Mouse (Mus musculus) skeletal muscle tissue, adult 2 months (tissue): ENCODE measurements around the gene Thumpd2.

Source experiments
- DNase-seq: peaks from one replicate; pipeline ENCODE4 v3.0.0-alpha.2; 2012; ENCODE audit warnings: low read depth, low spot score

Thumpd2 gene

GRCm38 (mm10) chr17:81064979-81065311, at the start of gene Thumpd2:
Thumpd2 (minus strand) TSS chr17:81065082.
- peak; percentile 77 for DNase-seq

DNA sequence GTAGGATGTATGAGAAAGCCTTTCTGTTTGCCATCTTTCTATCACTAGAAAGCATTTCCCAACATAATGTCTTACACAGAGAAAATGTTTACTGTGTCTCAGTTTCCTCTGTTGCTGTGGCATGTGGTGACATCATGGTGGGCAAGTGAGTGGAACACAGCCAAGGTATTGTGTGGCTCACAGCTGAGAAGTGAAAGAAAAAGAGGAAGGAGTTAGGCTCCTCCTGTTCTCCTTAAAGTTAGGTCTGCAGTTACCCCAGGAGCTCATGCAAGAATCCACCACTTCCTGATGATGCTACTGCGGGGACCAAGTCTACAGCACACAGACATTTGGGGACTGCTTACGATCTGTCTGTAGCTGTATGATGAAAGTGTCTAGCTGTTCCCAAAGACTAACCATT, 39.4 kb upstream of the Thumpd2 start:
- no peak for DNase-seq

DNA sequence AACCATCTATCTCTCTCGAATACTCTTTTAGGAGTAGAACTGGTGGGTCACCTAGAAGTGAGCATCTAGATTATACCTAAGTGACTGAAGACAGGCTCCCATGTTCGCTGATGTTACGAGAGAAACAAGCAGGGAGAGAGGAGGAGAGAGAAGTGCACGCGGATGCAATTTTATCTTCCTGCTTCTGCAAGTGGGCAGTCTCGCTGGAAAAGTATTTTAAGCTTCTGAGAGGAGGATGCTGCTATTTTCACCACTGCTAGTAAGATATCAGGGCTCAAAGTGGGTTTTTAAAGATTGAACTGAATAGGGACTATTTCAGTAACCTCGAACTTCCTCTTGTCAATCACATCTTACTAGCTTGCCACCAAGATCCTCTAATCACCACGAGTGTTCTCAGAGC, 38.0 kb upstream of the Thumpd2 start:
- DNase-seq, result no peak

DNA sequence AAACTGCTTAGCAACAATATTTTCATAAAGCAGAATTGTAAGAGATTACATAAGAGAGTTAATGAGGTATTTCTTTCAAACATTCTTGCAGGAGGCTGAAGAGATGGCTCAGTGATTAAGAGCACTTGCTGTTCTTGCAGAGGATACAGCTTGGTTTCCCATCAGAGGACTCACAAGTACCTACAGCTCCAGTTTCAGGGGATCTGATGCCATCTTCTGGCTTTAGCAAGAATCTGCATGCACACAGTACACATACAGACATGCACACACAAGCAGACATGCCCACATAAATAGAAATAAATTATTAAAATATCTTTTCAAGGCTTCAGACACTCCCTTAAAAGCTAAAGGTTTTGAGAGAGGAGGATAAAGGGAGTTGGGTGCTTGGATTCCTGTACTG, 33.6 kb upstream of the Thumpd2 start:
- DNase-seq, result no peak

- DNase-seq, result no peak
These were observed 31.6 kb upstream of the Thumpd2 start for GRCm38 (mm10) chr17:81096490-81096889.

DNA sequence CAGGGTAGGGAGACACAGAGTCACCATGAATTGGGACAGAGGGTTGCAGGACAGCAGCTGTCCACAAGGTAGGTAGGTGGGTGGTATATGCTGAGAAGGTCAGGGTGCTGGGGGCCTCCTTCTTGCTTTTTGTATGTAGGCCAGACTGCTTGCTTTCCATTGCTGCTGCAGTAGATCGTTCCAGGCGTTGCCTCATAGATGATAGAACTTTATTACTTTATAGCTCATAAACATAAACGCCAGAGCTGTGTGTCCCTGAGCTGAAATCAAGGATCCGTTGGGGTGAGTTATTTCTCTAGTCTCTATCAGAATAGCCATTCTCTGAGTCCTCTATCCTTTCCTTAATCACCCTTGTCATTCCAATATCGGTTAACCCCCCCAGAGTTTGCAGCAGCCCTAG, 27.9 kb upstream of the Thumpd2 start:
- no peak for DNase-seq

DNA sequence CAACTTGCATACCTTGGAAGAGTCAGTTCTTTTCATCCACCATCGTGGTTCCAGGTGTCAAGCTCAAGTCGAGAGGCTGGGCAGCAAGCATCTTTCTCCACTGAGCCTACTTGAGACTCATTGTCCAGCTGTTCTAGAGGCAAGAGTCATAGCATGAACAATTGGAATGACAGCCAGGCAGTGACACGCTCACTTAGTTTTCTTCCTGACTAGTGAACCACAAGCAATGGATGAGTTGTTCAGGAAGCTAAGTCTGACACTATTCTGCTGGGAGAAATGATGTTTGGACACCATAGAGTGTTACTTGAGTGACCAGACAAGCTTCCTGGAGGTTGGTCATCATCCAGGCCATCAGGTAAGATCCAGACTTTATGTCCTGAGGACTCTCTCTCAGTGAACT, 24.0 kb upstream of the Thumpd2 start:
- no peak for DNase-seq

DNA sequence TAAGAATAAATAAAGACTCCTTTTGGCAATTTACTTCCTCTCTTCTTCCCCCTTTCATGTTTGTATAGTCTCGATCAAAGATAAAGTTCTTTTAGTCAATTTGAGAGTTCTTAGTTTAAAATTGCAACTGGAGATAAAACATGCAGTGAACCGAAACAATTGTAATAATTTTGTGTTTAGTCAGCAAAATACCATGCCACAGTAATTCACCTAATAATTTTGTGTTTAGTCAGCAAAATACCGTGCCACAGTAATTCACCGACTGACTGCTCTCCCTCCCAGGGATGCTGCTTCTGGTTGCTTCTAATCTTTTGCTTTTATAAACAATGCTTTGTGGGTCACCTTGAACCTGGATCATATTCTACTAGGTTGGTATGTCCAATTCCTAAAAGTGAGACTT, 22.9 kb upstream of the Thumpd2 start:
- DNase-seq, result no peak

DNA sequence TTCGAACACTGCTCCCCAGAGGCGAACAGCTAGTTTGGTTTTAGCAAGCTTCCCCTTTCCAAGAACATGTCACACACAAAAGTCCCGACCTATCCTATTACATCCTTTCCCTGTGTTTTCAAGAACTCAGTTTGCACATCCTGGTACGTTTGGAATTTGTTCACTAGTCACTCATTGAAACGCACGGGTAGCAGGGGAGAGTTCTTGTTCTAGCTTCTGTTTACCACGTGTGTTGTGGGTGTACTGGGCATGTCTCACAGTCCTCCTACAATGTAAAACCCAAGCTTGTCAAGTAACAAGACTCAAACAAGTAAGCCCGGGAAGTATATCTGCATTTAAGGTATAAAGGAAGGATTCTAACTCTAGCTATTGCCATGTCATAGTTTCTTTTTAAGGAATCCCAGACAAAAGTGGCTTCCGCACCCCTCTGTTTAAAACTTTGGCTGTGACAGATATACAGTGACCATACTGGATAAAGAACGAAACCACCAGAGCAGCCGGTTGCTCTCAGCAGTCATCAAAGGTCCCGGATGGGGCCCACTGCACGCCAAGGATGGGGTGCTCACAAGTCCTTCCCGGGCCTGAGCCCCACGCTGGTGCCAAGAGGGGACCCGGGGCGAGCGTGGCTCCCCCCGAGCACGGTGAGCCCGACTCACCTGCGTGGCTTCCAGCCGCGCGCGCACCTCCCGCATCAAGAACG, 453 bp downstream of the Thumpd2 start:
- no peak for DNase-seq

- DNase-seq, result no peak
These were observed 1.5 kb downstream of the Thumpd2 start for GRCm38 (mm10) chr17:81063346-81063745.

- DNase-seq, result no peak
These were observed 2.5 kb downstream of the Thumpd2 start for GRCm38 (mm10) chr17:81062349-81062871.

DNA sequence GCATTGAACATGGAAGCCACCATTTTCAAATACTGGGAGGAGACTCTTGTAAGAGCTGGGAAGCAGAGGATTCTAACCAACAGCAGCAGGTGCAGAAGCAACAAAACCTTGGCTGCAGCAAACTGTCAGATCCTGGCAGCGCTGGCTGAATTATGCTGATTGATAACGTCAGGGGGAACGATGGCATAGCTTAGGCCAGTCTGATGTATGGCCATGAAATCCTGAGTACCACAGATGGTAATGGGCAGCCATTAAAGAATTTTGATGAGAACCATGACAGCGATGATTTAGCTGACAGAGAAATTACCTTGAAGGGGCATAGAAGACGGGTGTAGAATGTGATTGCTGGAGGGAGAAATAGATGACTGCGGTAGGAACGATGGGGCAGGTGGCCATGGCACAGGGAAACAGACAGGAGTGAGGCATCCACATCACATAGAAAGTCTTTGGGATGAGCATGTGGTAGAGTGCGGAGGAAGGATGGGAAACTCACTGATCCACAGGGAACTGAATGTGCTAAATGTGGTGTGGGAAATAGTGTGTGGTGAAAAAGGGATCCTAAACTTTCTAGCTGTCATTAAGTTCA, 8.0 kb downstream of the Thumpd2 start:
- DNase-seq, result no peak

DNA sequence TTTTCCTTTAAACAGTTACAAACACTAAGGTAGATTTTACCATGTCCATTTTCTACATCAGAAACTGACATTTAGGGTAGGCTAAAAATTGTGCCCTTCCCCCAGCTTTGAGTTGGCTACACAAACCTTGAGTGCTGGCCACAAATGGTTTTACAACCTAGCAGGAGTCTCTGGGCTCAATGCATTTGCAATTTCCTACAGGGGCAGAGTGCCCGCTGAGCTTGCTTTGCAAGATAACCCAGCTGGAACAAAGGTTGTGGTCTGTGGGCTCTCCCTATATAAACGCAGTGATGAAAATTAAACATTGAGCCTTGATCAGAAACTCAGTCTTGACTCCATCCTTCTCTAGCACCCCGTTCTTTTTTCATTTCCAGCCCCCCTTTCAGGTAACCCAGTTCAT, 8.8 kb downstream of the Thumpd2 start:
- no peak for DNase-seq

GRCm38 (mm10) chr17:81055522-81055921, 9.4 kb downstream of the Thumpd2 start:
- DNase-seq, result no peak

GRCm38 (mm10) chr17:81053274-81053673, 11.6 kb downstream of the Thumpd2 start:
- DNase-seq, result no peak

DNA sequence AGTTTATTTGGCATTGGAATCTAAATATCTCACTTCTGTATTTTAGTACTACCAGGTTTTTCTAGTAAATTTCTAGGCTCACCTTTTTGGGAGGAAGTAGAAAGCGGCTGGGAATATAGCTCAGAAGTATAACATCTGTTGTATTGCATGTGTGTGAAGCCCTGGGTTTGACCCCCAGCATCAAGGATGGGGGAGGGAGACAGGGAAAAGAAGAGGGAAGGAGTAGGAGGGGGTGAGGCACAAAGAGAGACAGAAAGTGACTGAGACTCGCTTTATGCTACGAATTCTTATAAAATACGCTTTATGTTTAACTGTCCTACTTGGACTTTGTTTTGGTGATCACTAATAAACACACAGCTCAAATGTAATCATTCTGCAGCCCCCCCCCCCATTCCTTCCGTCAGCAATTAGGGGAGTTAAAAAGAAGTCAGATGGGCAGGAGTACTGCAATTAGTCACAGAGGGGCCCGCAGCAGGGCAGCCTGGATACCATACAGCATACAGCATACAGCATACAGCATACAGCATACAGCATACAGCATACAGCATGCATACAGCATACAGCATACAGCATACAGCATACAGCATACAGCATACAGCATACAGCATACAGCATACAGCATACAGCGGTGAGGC, 16.8 kb downstream of the Thumpd2 start:
- DNase-seq, result no peak

- no peak for DNase-seq
These were observed 19.2 kb downstream of the Thumpd2 start for GRCm38 (mm10) chr17:81045525-81046150.

DNA sequence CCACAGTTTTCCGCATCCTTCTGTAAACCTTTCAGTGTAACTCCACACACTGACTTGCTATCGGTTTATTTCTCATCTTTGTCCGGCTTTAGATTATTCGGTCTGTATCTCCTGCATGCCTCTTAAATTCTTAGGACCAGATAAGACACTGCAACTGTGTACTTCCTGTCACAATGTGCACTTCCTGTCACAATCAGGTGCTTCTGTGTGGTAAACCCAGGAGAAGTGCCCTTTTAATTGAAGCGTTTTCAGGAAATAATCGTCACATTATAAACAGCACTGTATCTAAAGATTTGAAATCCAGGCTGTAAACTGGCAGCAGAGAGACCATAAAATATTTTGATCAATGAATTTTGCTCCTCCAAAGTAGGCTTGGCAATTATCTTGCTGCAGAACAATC, 19.8 kb downstream of the Thumpd2 start:
- no peak for DNase-seq

GRCm38 (mm10) chr17:81044356-81044755, 20.5 kb downstream of the Thumpd2 start:
- no peak for DNase-seq

DNA sequence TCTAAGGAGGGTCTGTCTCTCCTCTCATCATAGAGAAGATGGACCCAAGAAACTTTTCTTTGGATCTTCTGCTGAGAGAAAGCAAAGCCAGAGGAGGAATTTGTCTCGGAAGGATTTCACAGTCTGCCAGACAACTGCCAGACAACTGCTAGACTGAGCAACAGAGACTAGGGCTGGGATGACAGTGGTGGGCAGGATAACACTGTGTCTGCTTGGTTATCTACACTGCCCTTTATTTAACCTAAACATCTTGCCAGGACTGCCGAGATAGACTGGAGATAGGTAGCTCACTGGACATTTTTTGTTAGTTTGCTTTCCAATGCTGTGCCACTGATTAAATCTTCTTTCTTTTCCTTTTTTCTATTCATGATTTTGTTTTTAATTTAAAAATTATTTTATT, 23.2 kb downstream of the Thumpd2 start:
- DNase-seq, result no peak

DNA sequence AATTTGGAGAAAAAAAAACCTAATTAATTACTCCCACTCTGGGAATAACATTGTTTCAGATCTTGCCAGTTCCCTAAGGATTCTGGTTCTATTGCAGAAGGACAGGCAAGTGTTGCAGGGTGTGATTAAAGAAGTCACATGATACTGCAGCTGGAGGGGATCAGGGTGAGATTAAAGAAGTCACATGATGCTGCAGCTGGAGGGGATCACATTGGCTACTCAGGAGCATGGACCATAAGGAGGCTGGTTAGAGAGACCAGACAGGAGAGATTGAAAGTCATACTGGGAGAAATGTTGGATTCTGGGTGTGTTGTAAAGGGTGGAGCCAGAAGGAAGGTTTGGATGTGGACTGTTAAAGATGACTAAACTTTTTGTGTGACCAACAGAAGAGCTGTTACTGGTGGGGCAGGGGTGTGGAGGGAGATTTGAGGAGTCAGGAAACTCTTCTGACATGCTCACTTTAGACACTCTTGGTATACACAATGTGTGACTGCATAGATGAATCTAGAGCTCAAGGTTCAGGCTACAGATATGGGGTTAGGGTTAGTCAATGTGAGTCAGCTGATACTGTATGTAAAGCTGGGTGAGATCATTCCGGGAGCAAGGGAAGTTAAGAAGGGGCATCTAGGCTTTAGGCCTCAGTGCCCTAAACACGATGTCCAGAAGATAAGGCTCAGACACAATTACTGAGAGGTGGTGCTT, 26.0 kb downstream of the Thumpd2 start:
- no peak for DNase-seq

GRCm38 (mm10) chr17:81035354-81035753, 29.5 kb downstream of the Thumpd2 start:
- DNase-seq, result no peak
